Mouse (Mus musculus): Measurements from ENCODE around the gene Plb1. TPM values are rescaled to one million over a fixed set of nuclear protein-coding genes. Genes with fewer than 3 reads are reported as not detected.
A peak's percentile ranks its signal among the peaks of the same experiment; 100 is the strongest.

Gene Plb1
- total and polyA plus RNA-seq, 2 experiments from 2014 or later = 0.38 to 0.50 TPM

- WGBS = 80% methylated on average over 2 of the region's 2 CpGs
- Histone ChIP-seq H3K27me3 (ENCODE audit: insufficient read depth, low read length) (no peaks in the 10 kb centered on the region), H3K36me3 (ENCODE audit: insufficient read depth) (no peaks in the 10 kb centered on the region), H3K9me3 (ENCODE audit: low read length) (no peaks in the 10 kb centered on the region), H3K27ac (ENCODE audit: low read depth, low read length) (no peak overlapping the region), H3K4me1 (ENCODE audit: insufficient read depth) (no peaks in the 10 kb centered on the region), H3K4me3 (ENCODE audit: low read depth, low read length) (no peak overlapping the region), H3K4me2 (ENCODE audit: low read depth) (no peak overlapping the region), H3K9ac (no peak overlapping the region)
- no peak for TF ChIP-seq CTCF (IDR thresholded peaks at IDR 0.05; ENCODE audit: low read depth)
- no peak for ATAC-seq
- DNase-seq = no peak
Observed at GRCm38 (mm10) chr5:32400926-32401325, 168.4 kb downstream of the Plb1 start.

- no peak for TF ChIP-seq CTCF (IDR thresholded peaks at IDR 0.05; ENCODE audit: low read depth)
- H3K9ac ChIP-seq = no peak overlapping the region
- H3K4me1 ChIP-seq (ENCODE audit: insufficient read depth) = no peaks in the 10 kb centered on the region
- H3K9me3 ChIP-seq (ENCODE audit: low read length) = no peaks in the 10 kb centered on the region
- H3K36me3 ChIP-seq (ENCODE audit: insufficient read depth) = no peaks in the 10 kb centered on the region
- 75% methylated on average over 9 of the region's 9 CpGs for WGBS
- H3K27me3 ChIP-seq (ENCODE audit: insufficient read depth, low read length) = no peaks in the 10 kb centered on the region
- ATAC-seq = peak; percentile 85
- H3K4me2 ChIP-seq (ENCODE audit: low read depth) = no peak overlapping the region
- H3K4me3 ChIP-seq (ENCODE audit: low read depth, low read length) = no peak overlapping the region
- DNase-seq = peak; percentile 20
- H3K27ac ChIP-seq (ENCODE audit: low read depth, low read length) = no peak overlapping the region
Observed at GRCm38 (mm10) chr5:32403082-32403953, 170.8 kb downstream of the Plb1 start.

- no peak for TF ChIP-seq CTCF (IDR thresholded peaks at IDR 0.05; ENCODE audit: low read depth)
- Histone ChIP-seq H3K36me3 (ENCODE audit: insufficient read depth) (no peaks in the 10 kb centered on the region), H3K4me2 (ENCODE audit: low read depth) (no peak overlapping the region), H3K9me3 (ENCODE audit: low read length) (no peaks in the 10 kb centered on the region), H3K9ac (no peak overlapping the region), H3K4me1 (ENCODE audit: insufficient read depth) (no peaks in the 10 kb centered on the region), H3K4me3 (ENCODE audit: low read depth, low read length) (no peak overlapping the region), H3K27ac (ENCODE audit: low read depth, low read length) (no peak overlapping the region), H3K27me3 (ENCODE audit: insufficient read depth, low read length) (no peaks in the 10 kb centered on the region)
- 79% methylated on average over 4 of the region's 4 CpGs for WGBS
- DNase-seq (no peak), ATAC-seq (peak; percentile 53)
Observed at GRCm38 (mm10) chr5:32405199-32405855, 172.8 kb downstream of the Plb1 start.

GRCm38 (mm10) chr5:32408771-32409170 is 176.3 kb downstream of the Plb1 start:
- Histone ChIP-seq H3K4me3 (ENCODE audit: low read depth, low read length) (no peak overlapping the region), H3K27ac (ENCODE audit: low read depth, low read length) (no peak overlapping the region), H3K4me1 (ENCODE audit: insufficient read depth) (no peaks in the 10 kb centered on the region), H3K36me3 (ENCODE audit: insufficient read depth) (no peaks in the 10 kb centered on the region), H3K27me3 (ENCODE audit: insufficient read depth, low read length) (no peaks in the 10 kb centered on the region), H3K9me3 (ENCODE audit: low read length) (no peaks in the 10 kb centered on the region), H3K4me2 (ENCODE audit: low read depth) (no peak overlapping the region), H3K9ac (no peak overlapping the region)
- WGBS = 52% methylated on average over 1 of the region's 1 CpGs
- no peak for ATAC-seq
- DNase-seq = no peak
- TF ChIP-seq CTCF (IDR thresholded peaks at IDR 0.05; ENCODE audit: low read depth) = no peak

- no peak overlapping the region for H3K9ac ChIP-seq
- H3K4me3 ChIP-seq (ENCODE audit: low read depth, low read length) = no peak overlapping the region
- DNase-seq = no peak
- no peaks in the 10 kb centered on the region for H3K27me3 ChIP-seq (ENCODE audit: insufficient read depth, low read length)
- H3K36me3 ChIP-seq (ENCODE audit: insufficient read depth) = no peaks in the 10 kb centered on the region
- H3K4me2 ChIP-seq (ENCODE audit: low read depth) = no peak overlapping the region
- H3K27ac ChIP-seq (ENCODE audit: low read depth, low read length) = no peak overlapping the region
- TF ChIP-seq CTCF (IDR thresholded peaks at IDR 0.05; ENCODE audit: low read depth) = no peak
- 91% methylated on average over 2 of the region's 2 CpGs for whole genome bisulfite sequencing
- no peak for ATAC-seq
- no peaks in the 10 kb centered on the region for H3K9me3 ChIP-seq (ENCODE audit: low read length)
- H3K4me1 ChIP-seq (ENCODE audit: insufficient read depth) = no peaks in the 10 kb centered on the region
Observed at GRCm38 (mm10) chr5:32409747-32410146, 177.2 kb downstream of the Plb1 start.

- Histone ChIP-seq H3K27ac (ENCODE audit: low read depth, low read length) (no peak overlapping the region), H3K4me3 (ENCODE audit: low read depth, low read length) (no peak overlapping the region), H3K9me3 (ENCODE audit: low read length) (no peaks in the 10 kb centered on the region), H3K4me2 (ENCODE audit: low read depth) (no peak overlapping the region), H3K36me3 (ENCODE audit: insufficient read depth) (no peaks in the 10 kb centered on the region), H3K4me1 (ENCODE audit: insufficient read depth) (no peaks in the 10 kb centered on the region), H3K27me3 (ENCODE audit: insufficient read depth, low read length) (no peaks in the 10 kb centered on the region), H3K9ac (no peak overlapping the region)
- TF ChIP-seq CTCF (IDR thresholded peaks at IDR 0.05; ENCODE audit: low read depth) = no peak
- ATAC-seq (no peak), DNase-seq (no peak)
- WGBS = 81% methylated on average over 3 of the region's 3 CpGs
Observed at GRCm38 (mm10) chr5:32410954-32411688, 178.6 kb downstream of the Plb1 start.
